Comparison of ENCODE assay signal across 28 mouse cellular contexts in the genomic region with DNA sequence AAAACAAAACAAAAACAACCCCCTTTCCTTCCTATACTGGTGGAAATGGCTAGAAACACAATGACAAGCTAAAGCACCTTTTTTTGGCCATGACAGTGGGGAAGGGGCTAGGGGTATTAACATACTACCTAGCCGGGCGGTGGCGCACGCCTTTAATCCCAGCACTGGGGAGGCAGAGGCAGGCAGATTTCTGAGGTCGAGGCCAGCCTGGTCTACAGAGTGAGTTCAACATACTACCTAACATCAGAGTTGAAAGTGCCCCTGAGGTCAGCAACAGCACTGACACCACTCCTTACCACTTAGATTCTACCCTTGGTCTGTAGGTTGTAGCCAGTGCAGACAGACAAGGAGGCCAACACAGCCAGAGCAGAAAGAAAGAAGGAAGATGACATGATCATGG.
"Had no signal": no experiment of that assay in that cellular context is flagged by ENCODE, and none has a peak within 500 bp of the region (broad histone marks: within the 10 kb centered on the region; RNA-seq: fewer than 3 reads in every experiment).

No protein-coding gene starts in this region.

- H3K4me1 ChIP-seq: forebrain, embryonic 15.5 days had no signal

- H3K9ac ChIP-seq: embryonic facial prominence, embryonic 12.5 days; embryonic facial prominence, embryonic 13.5 days; embryonic facial prominence, embryonic 15.5 days; forebrain, embryonic 12.5 days; forebrain, embryonic 13.5 days; forebrain, embryonic 15.5 days; forebrain, postnatal 0 days had no signal

- H3K36me3 ChIP-seq: embryonic facial prominence, embryonic 15.5 days; forebrain, embryonic 15.5 days had no signal

- H3K4me3 ChIP-seq: embryonic facial prominence, embryonic 10.5 days; embryonic facial prominence, embryonic 12.5 days; embryonic facial prominence, embryonic 13.5 days; embryonic facial prominence, embryonic 15.5 days; erythroblast, embryonic 14.5 days; forebrain, embryonic 10.5 days; forebrain, embryonic 12.5 days; forebrain, embryonic 13.5 days; forebrain, embryonic 15.5 days; gastrocnemius, adult 2 months; heart, adult 2 months had no signal

- H3K27me3 ChIP-seq: embryonic facial prominence, embryonic 12.5 days; embryonic facial prominence, embryonic 13.5 days; embryonic facial prominence, embryonic 15.5 days; forebrain, embryonic 12.5 days; forebrain, embryonic 13.5 days; forebrain, embryonic 15.5 days had no signal

- H3K4me2 ChIP-seq: embryonic facial prominence, embryonic 12.5 days; embryonic facial prominence, embryonic 13.5 days; embryonic facial prominence, embryonic 15.5 days; forebrain, embryonic 12.5 days; forebrain, embryonic 13.5 days; forebrain, embryonic 15.5 days had no signal

- H3K27ac ChIP-seq: embryonic facial prominence, embryonic 10.5 days; embryonic facial prominence, embryonic 12.5 days; embryonic facial prominence, embryonic 13.5 days; embryonic facial prominence, embryonic 15.5 days; forebrain, embryonic 10.5 days; forebrain, embryonic 12.5 days; forebrain, embryonic 13.5 days; forebrain, embryonic 15.5 days; gastrocnemius, adult 2 months; heart, adult 2 months had no signal

- ATAC-seq: forebrain, embryonic 13.5 days; forebrain, embryonic 14.5 days; forebrain, embryonic 15.5 days; forebrain, embryonic 16.5 days; forebrain, postnatal 0 days had no signal

- H3K9me3 ChIP-seq: embryonic facial prominence, embryonic 10.5 days; embryonic facial prominence, embryonic 12.5 days; embryonic facial prominence, embryonic 13.5 days; embryonic facial prominence, embryonic 15.5 days; forebrain, embryonic 10.5 days; forebrain, embryonic 12.5 days; forebrain, embryonic 13.5 days; forebrain, embryonic 15.5 days had no signal

- DNase-seq: cerebellum, adult 18-20 months; cerebellum, adult 2 months; cerebellum, adult 8-10 months; cerebellum, adult 9-10 months; cerebellum, postnatal 10 days; cerebellum, postnatal 14 days; cerebellum, postnatal 25 days; cerebellum, postnatal 36 days; embryo, embryonic 11 days; forebrain, postnatal 0 days; gastrocnemius, adult 2 months; gastrocnemius, postnatal 10 days; gastrocnemius, postnatal 14 days; gastrocnemius, postnatal 25 days; gastrocnemius, postnatal 36 days; heart, adult 18-20 months; heart, adult 2 months had no signal
